Mouse (Mus musculus) left cerebral cortex, postnatal 25 days (tissue): ENCODE measurements around the gene Tmem106b. TPM values are rescaled to one million over a fixed set of nuclear protein-coding genes. Genes with fewer than 3 reads are reported as not detected.

Source experiments
- total RNA-seq, 2 experiments: library from RNA; stranded (reverse); gene quantifications; 2 replicates each; pipeline ENCODE4 v1.2.3; 2021

The Tmem106b gene
- total RNA-seq, 2 experiments from 2014 or later, result 148 to 160 TPM

Other genes starting within 250 kb of the Tmem106b start
- not detected for gene Vwde, start 155.2 kb downstream of the Tmem106b start, total RNA-seq